Mouse (Mus musculus) embryonic fibroblast, embryonic 13.5 days (primary cell): ENCODE data around the gene Mrpl42. TPM values are rescaled to one million over a fixed set of nuclear protein-coding genes. Genes with fewer than 3 reads are reported as not detected.

Experiments used
- H3K27ac ChIP-seq: 2 replicates; pipeline ENCODE4 v1.5.1; 2012; ENCODE audit warnings: low read length, control low read depth, inconsistent platforms; ENCODE audit not compliant: insufficient read depth
- H3K4me1 ChIP-seq: 2 replicates; pipeline ENCODE4 v1.6.1; 2011; ENCODE audit warnings: low read length; ENCODE audit not compliant: control insufficient read depth, insufficient read depth
- H3K4me3 ChIP-seq: 2 replicates; pipeline ENCODE4 v1.5.1; 2011; ENCODE audit warnings: mild to moderate bottlenecking, control low read depth, low read length; ENCODE audit not compliant: insufficient read depth
- CTCF ChIP-seq: IDR thresholded peaks from 2 replicates; pipeline ENCODE4 v1.5.1; 2011; ENCODE audit warnings: mild to moderate bottlenecking, control low read depth, low read length, moderate library complexity, borderline replicate concordance; ENCODE audit not compliant: insufficient read depth
- POLR2A ChIP-seq: IDR thresholded peaks from 2 replicates; pipeline ENCODE4 v1.6.1; 2011; ENCODE audit warnings: low read depth, mild to moderate bottlenecking, control low read depth, low read length, moderate library complexity
- polyA plus RNA-seq: library from polyadenylated mRNA; stranded (reverse); fragments of >200 nt; gene quantifications from 2 replicates; pipeline ENCODE4 v1.2.4, GENCODE M21; 2011; ENCODE audit warnings: low read depth; ENCODE audit not compliant: missing spikeins, insufficient read length

Mrpl42 gene
- polyA plus RNA-seq, 1 experiment, result 93.8 TPM

- TF ChIP-seq CTCF (no peak), POLR2A (no peak)
- Histone ChIP-seq H3K27ac (no peak overlapping the region), H3K4me1 (peaks cover 5% of the 10 kb centered on the region), H3K4me3 (no peak overlapping the region)
Observed at GRCm38 (mm10) chr10:95517656-95518055, 15.9 kb upstream of the Mrpl42 start.

DNA sequence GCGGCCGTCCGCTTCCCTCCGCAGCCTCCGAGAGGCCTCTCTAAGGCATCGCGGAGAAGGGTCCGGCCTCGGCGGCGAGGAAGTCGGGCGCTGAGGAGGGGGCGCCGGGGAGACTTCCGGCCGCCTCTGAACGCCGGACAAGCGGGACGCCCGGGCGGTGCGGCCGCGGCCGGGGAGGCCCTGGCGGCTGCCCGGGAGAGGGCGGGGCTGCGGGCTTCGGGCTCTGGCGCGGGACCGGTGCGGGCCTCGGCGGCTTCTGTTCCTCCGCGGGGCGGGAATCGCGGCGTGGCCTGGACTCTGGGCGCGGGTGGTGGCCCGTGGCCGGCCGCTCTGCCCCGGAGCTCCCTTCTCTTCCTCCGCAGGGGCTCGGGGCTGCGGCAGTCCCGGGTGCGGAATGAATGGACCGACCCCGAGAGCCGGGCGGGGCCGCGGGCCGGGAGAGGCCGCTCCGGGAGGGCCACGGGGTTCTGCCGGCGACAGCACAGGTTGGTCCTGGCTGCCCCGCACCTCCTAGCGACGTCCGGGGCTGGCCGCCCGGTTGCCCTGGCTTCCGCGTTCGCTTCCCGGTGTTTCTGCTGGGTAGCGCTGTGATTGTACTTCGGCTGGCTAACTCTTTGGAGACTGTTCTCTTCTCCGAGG lies 13.7 kb upstream of the Mrpl42 start:
- no peak for TF ChIP-seq POLR2A
- TF ChIP-seq CTCF, result no peak
- Histone ChIP-seq H3K27ac (peak overlapping the region; percentile 90), H3K4me3 (peak overlapping the region; percentile 96), H3K4me1 (peaks cover 5% of the 10 kb centered on the region; the same call in 1 of the 2 replicates)

DNA sequence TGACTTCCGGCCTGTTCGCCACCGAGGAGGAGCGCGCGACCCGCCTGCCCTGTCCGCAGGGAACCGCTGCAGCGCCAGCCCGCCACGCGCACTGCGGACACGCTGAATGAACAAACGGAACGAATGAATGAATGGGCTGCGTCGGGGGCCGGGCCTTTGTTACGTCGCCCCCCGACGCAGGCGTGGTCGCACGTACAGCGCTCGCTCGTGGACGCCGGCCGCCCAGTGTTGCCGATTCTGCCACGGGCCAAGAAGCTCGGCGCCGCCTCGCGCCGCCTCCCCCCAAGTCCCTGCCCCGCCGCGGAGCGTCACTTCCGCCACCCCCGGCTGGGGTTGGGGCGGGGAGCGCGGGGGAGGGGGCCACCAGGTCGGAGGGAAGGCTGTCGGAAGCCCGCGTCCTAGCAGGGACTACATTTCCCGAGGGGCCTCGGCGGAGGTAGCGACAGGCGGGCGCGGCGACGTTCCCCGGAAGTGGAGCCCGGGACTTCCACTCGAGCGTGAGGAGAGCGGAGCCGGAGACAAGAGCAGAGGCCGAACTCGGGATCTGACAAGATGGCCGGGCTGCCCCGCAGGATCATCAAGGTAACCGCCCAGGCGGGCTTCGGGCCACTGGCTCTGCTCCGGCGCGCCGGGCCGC lies 13.0 kb upstream of the Mrpl42 start, which contains the start of gene Ube2n:
Ube2n (plus strand) TSS at position 490 of the 637 bp plus-strand sequence.
- H3K4me3 ChIP-seq, result peak within 1 kb of the TSS; percentile 96
- H3K27ac ChIP-seq, result peak within 1 kb of the TSS; percentile 90
- peaks cover 5% of the 10 kb centered on the region; the same call in 1 of the 2 replicates for H3K4me1 ChIP-seq
- TF ChIP-seq CTCF (no peak), POLR2A (peak; percentile 97)

DNA sequence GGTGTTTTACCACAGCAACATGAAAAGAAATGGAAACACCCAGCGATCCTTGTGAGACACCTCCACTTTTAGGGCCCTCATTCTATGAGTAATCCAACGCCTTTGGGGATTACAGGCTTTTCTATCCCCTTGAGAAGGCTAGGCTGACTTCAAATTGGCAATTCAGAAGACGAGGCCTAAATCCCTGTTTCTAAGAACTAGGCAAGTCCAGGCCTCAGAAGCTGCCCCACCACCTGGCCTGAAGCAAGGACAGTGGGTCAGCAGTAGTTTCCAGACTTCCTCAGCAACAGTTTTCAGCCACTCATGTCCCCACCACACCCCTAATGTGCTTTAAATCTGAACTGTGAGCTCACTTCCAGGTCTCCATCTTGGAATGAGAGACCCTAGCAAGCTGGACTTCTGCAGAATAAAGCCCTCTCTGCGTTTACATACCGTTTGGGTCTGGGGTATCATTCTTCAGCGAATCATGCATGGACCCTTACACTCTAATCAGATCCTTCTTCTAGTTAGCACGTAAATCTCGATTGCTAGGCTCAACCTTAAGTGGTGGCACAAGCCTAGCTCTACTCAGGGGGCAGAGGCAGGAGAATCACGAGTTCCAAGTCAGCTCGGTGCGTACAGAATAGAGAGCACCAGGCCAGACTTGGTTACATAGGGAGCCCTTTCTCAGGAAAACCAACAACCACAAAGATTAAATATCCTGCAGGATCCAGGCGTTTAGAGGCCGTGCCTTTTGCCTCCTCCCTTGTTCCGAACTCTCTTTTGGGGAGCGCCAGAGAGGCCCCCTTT lies 12.2 kb upstream of the Mrpl42 start:
- Histone ChIP-seq H3K4me3 (peak overlapping the region; percentile 44), H3K27ac (peak overlapping the region; percentile 58), H3K4me1 (0 out of 2 replicates have a peak, but pooled peaks cover 2% of the 10 kb centered on the region)
- TF ChIP-seq POLR2A (0 out of 2 replicates have a peak, but pooled peaks have one; percentile 17), CTCF (no peak)

GRCm38 (mm10) chr10:95512635-95513034 lies 10.9 kb upstream of the Mrpl42 start:
- H3K27ac ChIP-seq, result no peak overlapping the region
- no peak for TF ChIP-seq POLR2A
- TF ChIP-seq CTCF, result no peak
- H3K4me3 ChIP-seq, result no peak overlapping the region

DNA sequence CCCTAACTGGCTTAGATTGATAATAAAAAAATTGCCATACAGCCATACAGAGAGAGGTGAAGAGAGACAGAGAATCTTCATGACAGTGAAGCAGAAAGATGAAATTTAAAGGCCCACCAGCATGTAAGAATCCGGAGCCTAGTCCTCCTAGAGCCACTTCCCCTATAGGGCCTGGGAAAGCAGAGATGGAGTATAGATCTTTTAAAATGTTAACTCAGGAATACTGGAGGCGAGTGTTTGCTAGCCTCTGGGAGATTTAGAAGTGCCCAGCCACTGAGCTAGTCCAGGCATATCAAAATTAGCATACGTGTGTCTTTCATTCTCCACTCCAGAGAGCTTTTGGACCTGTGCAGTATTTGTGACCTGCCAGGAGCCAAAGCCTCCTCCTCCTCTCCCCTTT lies 7.5 kb upstream of the Mrpl42 start:
- Histone ChIP-seq H3K4me1 (0 out of 2 replicates have a peak, but pooled peaks cover 5% of the 10 kb centered on the region), H3K4me3 (no peak overlapping the region), H3K27ac (no peak overlapping the region)
- TF ChIP-seq CTCF (no peak), POLR2A (no peak)

More at GRCm38 (mm10) chr10:95512635-95513034, 10.9 kb upstream of the Mrpl42 start:
- H3K4me1 ChIP-seq, result 0 out of 2 replicates have a peak, but pooled peaks cover 5% of the 10 kb centered on the region

- no peak for TF ChIP-seq POLR2A
- no peak for TF ChIP-seq CTCF
- H3K4me3 ChIP-seq, result no peak overlapping the region
- no peak overlapping the region for H3K27ac ChIP-seq
- H3K4me1 ChIP-seq, result 0 out of 2 replicates have a peak, but pooled peaks cover 3% of the 10 kb centered on the region
Observed at GRCm38 (mm10) chr10:95508793-95509192, 7.1 kb upstream of the Mrpl42 start.

DNA sequence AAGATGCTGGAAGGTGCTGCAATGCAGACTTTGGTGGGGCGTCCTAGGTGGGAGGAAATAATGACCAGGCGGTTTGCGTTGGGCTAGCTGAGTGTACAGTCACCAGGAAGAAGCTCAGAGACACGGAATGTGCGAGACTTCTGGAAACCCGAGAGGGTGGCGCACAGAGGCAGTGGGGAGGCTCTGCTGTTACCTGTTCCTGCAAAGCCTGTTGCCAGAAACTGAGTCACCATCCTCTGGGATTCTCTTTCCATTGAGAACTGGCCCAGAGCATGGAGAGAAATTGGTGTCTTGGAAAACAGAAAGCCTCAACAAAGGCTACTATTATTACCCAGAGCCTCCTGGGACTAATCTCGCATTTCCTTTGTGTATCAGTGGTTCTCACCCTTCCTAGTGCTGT lies 6.4 kb upstream of the Mrpl42 start:
- no peak overlapping the region for H3K27ac ChIP-seq
- H3K4me3 ChIP-seq, result no peak overlapping the region
- H3K4me1 ChIP-seq, result 0 out of 2 replicates have a peak, but pooled peaks cover 3% of the 10 kb centered on the region
- TF ChIP-seq CTCF (no peak), POLR2A (no peak)

- H3K27ac ChIP-seq, result no peak overlapping the region
Observed at GRCm38 (mm10) chr10:95504341-95504740, 2.6 kb upstream of the Mrpl42 start.

More at GRCm38 (mm10) chr10:95504341-95504740, 2.6 kb upstream of the Mrpl42 start:
- H3K4me3 ChIP-seq, result no peak overlapping the region
- TF ChIP-seq CTCF (no peak), POLR2A (no peak)
- 0 out of 2 replicates have a peak, but pooled peaks cover 3% of the 10 kb centered on the region for H3K4me1 ChIP-seq
